Mouse (Mus musculus) bone marrow, adult 2 months (tissue): ENCODE results near the gene Dmxl2.

Source experiments
- CTCF ChIP-seq: fragments of 200-500 bp; IDR thresholded peaks from 2 replicates; pipeline ENCODE4 v1.5.1; 2011; ENCODE audit warnings: low read length, control low read depth; ENCODE audit not compliant: control insufficient read depth, insufficient read depth
- POLR2A ChIP-seq: fragments of 200-500 bp; IDR thresholded peaks from 2 replicates; pipeline ENCODE4 v1.6.1; 2011; ENCODE audit warnings: low read depth, mild to moderate bottlenecking, control low read depth, low read length, borderline replicate concordance; ENCODE audit not compliant: control insufficient read depth

GRCm38 (mm10) chr9:54502873-54503272 lies 1.4 kb upstream of the Dmxl2 start:
- TF ChIP-seq CTCF (no peak), POLR2A (no peak)
